Mouse (Mus musculus) liver, embryonic 14.5 days (tissue): ENCODE measurements around the gene Ttyh2.

Experiments used
- CTCF ChIP-seq: IDR thresholded peaks from 2 replicates; pipeline ENCODE4 v1.5.1; 2016; ENCODE audit warnings: antibody characterized with exemption, low read depth, control low read depth
- EP300 ChIP-seq: IDR thresholded peaks from 2 replicates; pipeline ENCODE4 v1.6.1; 2016; ENCODE audit warnings: antibody characterized with exemption, low read depth

- TF ChIP-seq CTCF: no peak
- TF ChIP-seq EP300: no peak
Observed at GRCm38 (mm10) chr11:114698496-114698895, 23.3 kb downstream of the Ttyh2 start.
